Mouse (Mus musculus) heart, postnatal 0 days (tissue): ENCODE measurements around the gene Brd7.

Source experiments
- CTCF ChIP-seq: IDR thresholded peaks from 2 replicates; pipeline ENCODE4 v1.5.1; 2016; ENCODE audit warnings: antibody characterized with exemption, control low read depth, low read depth
- EP300 ChIP-seq: IDR thresholded peaks from 2 replicates; pipeline ENCODE4 v1.6.1; 2016; ENCODE audit warnings: antibody characterized with exemption, low read depth

DNA sequence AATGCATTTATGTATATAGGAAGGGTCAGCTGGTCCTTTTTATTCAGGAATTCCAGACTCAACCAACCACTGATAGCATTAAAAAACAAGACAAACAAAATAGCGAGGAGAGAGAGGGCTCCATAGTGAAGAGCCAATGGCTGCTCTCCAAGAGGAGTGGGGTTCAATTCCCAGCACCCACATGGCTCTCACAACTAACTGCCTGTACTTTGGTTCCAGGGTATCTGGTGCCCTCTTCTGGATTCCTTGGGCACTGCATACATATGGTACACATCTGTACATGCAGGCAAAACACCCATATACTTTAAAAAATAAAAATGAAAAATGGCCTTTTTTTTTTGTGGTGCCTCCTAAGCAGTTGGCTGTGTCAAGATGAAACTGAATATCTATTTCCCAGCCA, 28.8 kb upstream of the Brd7 start:
- TF ChIP-seq CTCF (0 out of 2 replicates have a peak, but pooled peaks have one; percentile 10), EP300 (no peak)
